ENCODE assay signal across 11 mouse cellular contexts in genomic region chr13:77864804-77865203, GRCm38 (mm10).
DNase-seq lines count a peak whose midpoint lies in the region; ATAC-seq and TF ChIP-seq lines count a peak whose summit lies in the region.
"Had no signal": no experiment of that assay in that cellular context is flagged by ENCODE, and none has a peak within 500 bp of the region (broad histone marks: within the 10 kb centered on the region; RNA-seq: fewer than 3 reads in every experiment).

No protein-coding gene starts in this region.

- H3K9me3 ChIP-seq in midbrain, embryonic 11.5 days (ENCODE audit: control insufficient read depth, low read length): no peaks in the 10 kb centered on the region
- no peaks in the 10 kb centered on the region for H3K9me3 ChIP-seq in midbrain, embryonic 16.5 days (replicated peaks; ENCODE audit: control insufficient read depth, low read length, poor library complexity, severe bottlenecking)
- no peaks in the 10 kb centered on the region for H3K9me3 ChIP-seq in forebrain, postnatal 0 days (ENCODE audit: low read length)
- H3K9me3 ChIP-seq in stomach, postnatal 0 days (ENCODE audit: control insufficient read depth, low read length): no peaks in the 10 kb centered on the region
- H3K9me3 ChIP-seq: G1E had no signal

- no peak for TF ChIP-seq EP300 in stomach, postnatal 0 days (optimal IDR thresholded peaks at IDR 0.05)

- no peak overlapping the region for H3K4me3 ChIP-seq in midbrain, embryonic 11.5 days (ENCODE audit: low read depth, low read length)
- H3K4me3 ChIP-seq in midbrain, embryonic 16.5 days (ENCODE audit: low read depth, low read length): no peak overlapping the region
- H3K4me3 ChIP-seq in forebrain, postnatal 0 days (ENCODE audit: low read depth, low read length): no peak overlapping the region
- H3K4me3 ChIP-seq in stomach, postnatal 0 days (ENCODE audit: low read depth, low read length): no peak overlapping the region
- no peak overlapping the region for H3K4me3 ChIP-seq in lung, adult 2 months (replicated peaks; ENCODE audit: extremely low read depth, low read depth, low read length)

- TF ChIP-seq POLR2A in lung, adult 2 months (IDR thresholded peaks at IDR 0.05; ENCODE audit: borderline replicate concordance, extremely low read depth, low read depth, low read length): no peak

- H3K27me3 ChIP-seq in midbrain, embryonic 11.5 days (ENCODE audit: control insufficient read depth, insufficient read depth, low read length): no peaks in the 10 kb centered on the region
- no peaks in the 10 kb centered on the region for H3K27me3 ChIP-seq in midbrain, embryonic 16.5 days (ENCODE audit: control insufficient read depth, insufficient read depth, low read depth, low read length)
- no peaks in the 10 kb centered on the region for H3K27me3 ChIP-seq in forebrain, postnatal 0 days (ENCODE audit: insufficient read depth, low read length)
- no peaks in the 10 kb centered on the region for H3K27me3 ChIP-seq in stomach, postnatal 0 days (ENCODE audit: control insufficient read depth, insufficient read depth, low read length)

- DNase-seq in frontal cortex, postnatal 25 days (ENCODE audit: low spot score in 2 of 2): no peak
- peak; percentile 87 for DNase-seq in midbrain, embryonic 11.5 days (ENCODE audit: low spot score, missing footprints)
- DNase-seq in forebrain, postnatal 0 days: peak; percentile 39
- DNase-seq in stomach, postnatal 0 days (ENCODE audit: low spot score): no peak
- no peak for DNase-seq in lung, adult 2 months
- no peak for DNase-seq in urinary bladder, postnatal 4 days (ENCODE audit: low spot score in 2 of 2)
- DNase-seq: cerebellum, postnatal 36 days had no signal

- no peaks in the 10 kb centered on the region for H3K4me1 ChIP-seq in midbrain, embryonic 11.5 days (ENCODE audit: control insufficient read depth, insufficient read depth, low read length)
- no peaks in the 10 kb centered on the region for H3K4me1 ChIP-seq in midbrain, embryonic 16.5 days (ENCODE audit: control insufficient read depth, insufficient read depth, low read length)
- no peaks in the 10 kb centered on the region for H3K4me1 ChIP-seq in forebrain, postnatal 0 days (ENCODE audit: insufficient read depth)
- no peaks in the 10 kb centered on the region for H3K4me1 ChIP-seq in stomach, postnatal 0 days (replicated peaks; ENCODE audit: control insufficient read depth, insufficient read depth)
- H3K4me1 ChIP-seq in lung, adult 2 months (ENCODE audit: control insufficient read depth, insufficient read depth, low read length): no peaks in the 10 kb centered on the region; the same call in 1 of the 2 replicates

- no peak overlapping the region for H3K9ac ChIP-seq in midbrain, embryonic 11.5 days (ENCODE audit: low read length)
- no peak overlapping the region for H3K9ac ChIP-seq in midbrain, embryonic 16.5 days (ENCODE audit: low read depth, low read length)
- no peak overlapping the region for H3K9ac ChIP-seq in forebrain, postnatal 0 days
- H3K9ac ChIP-seq in stomach, postnatal 0 days (ENCODE audit: low read length): no peak overlapping the region

- ATAC-seq in frontal cortex, adult (ENCODE audit: low TSS enrichment): peak; percentile 16; the same call in 1 of the 2 replicates
- 0 out of 2 replicates have a peak, but pooled peaks have one; percentile 17 for ATAC-seq in midbrain, embryonic 11.5 days (ENCODE audit: low FRiP score)
- ATAC-seq in midbrain, embryonic 16.5 days: no peak
- no peak for ATAC-seq in forebrain, postnatal 0 days
- no peak for ATAC-seq in stomach, postnatal 0 days (ENCODE audit: low FRiP score, low TSS enrichment)

- no peak overlapping the region for H3K27ac ChIP-seq in midbrain, embryonic 11.5 days (ENCODE audit: low read depth, low read length)
- H3K27ac ChIP-seq in midbrain, embryonic 16.5 days (ENCODE audit: low read length): no peak overlapping the region
- no peak overlapping the region for H3K27ac ChIP-seq in forebrain, postnatal 0 days (ENCODE audit: low read depth, low read length)
- no peak overlapping the region for H3K27ac ChIP-seq in stomach, postnatal 0 days (replicated peaks)

- no peaks in the 10 kb centered on the region for H3K36me3 ChIP-seq in midbrain, embryonic 11.5 days (ENCODE audit: control insufficient read depth, insufficient read depth, low read length)
- H3K36me3 ChIP-seq in midbrain, embryonic 16.5 days (ENCODE audit: control insufficient read depth, insufficient read depth, low read length): no peaks in the 10 kb centered on the region
- no peaks in the 10 kb centered on the region for H3K36me3 ChIP-seq in forebrain, postnatal 0 days (ENCODE audit: insufficient read depth)
- H3K36me3 ChIP-seq in stomach, postnatal 0 days (ENCODE audit: control insufficient read depth, insufficient read depth, low read length): no peaks in the 10 kb centered on the region
- H3K36me3 ChIP-seq: G1E had no signal

- peak; percentile 57 for TF ChIP-seq CTCF in forebrain, postnatal 0 days (IDR thresholded peaks at IDR 0.05; ENCODE audit: low read depth)
- TF ChIP-seq CTCF in stomach, postnatal 0 days (IDR thresholded peaks at IDR 0.05; ENCODE audit: low read depth): peak; percentile 54
- TF ChIP-seq CTCF in lung, adult 2 months (IDR thresholded peaks at IDR 0.05; ENCODE audit: insufficient read depth, low read length): no peak

- 97% methylated on average over 1 of the region's 1 CpGs for WGBS in midbrain, embryonic 11.5 days
- WGBS in midbrain, embryonic 16.5 days: 97% methylated on average over 1 of the region's 1 CpGs
- WGBS in forebrain, postnatal 0 days: 95% methylated on average over 1 of the region's 1 CpGs
- 98% methylated on average over 1 of the region's 1 CpGs for WGBS in stomach, postnatal 0 days
- WGBS in lung, adult 2 months: 86% methylated on average over 1 of the region's 1 CpGs

- H3K4me2 ChIP-seq in midbrain, embryonic 11.5 days: no peak overlapping the region
- no peak overlapping the region for H3K4me2 ChIP-seq in midbrain, embryonic 16.5 days (ENCODE audit: low read length)
- no peak overlapping the region for H3K4me2 ChIP-seq in forebrain, postnatal 0 days (ENCODE audit: low read depth)
- H3K4me2 ChIP-seq in stomach, postnatal 0 days (replicated peaks; ENCODE audit: low read depth): no peak overlapping the region
- H3K4me2 ChIP-seq: heart, embryonic 11.5 days had no signal

Comparison
In these comparisons a context has a peak if more than half of its experiments do, and no peak if none do; other contexts are left out.
1. ATAC-seq: peak in frontal cortex, adult (single experiment) and midbrain, embryonic 11.5 days (single experiment); none in midbrain, embryonic 16.5 days (single experiment), forebrain, postnatal 0 days (single experiment) and stomach, postnatal 0 days (single experiment).
2. DNase-seq: peak in midbrain, embryonic 11.5 days (single experiment) and forebrain, postnatal 0 days (single experiment); none in frontal cortex, postnatal 25 days (0 of 2), stomach, postnatal 0 days (single experiment), lung, adult 2 months (single experiment) and urinary bladder, postnatal 4 days (0 of 2).